Mouse (Mus musculus): ENCODE results near the gene Pcdh7.

DNA sequence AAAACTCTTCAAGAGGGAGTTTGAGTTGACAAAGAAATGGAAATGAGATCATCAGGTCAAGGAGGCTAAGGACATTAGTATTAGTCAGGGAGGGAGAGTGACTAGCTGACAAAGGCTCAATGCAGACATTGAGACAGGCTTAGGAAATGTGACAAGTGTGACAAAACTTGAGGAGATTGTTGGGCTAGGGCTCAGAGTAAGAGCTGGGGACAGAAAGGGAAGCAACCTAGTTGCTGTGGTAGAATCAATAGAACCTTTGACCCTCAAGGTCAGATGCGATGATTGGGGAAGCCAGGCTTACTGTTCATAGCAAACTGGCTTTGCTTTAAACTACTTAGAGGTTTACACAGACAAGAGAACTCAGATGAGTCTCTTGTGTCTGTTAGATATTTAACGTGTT lies 303.6 kb downstream of the Pcdh7 start:
- TF ChIP-seq CTCF (IDR thresholded peaks at IDR 0.05; ENCODE audit: low read depth): no peak
- TF ChIP-seq EP300 (IDR thresholded peaks at IDR 0.05; ENCODE audit: low read depth): no peak

Measured in heart, postnatal 0 days (tissue).